Mouse (Mus musculus) small intestine, adult 2 months (tissue): ENCODE results near the gene Gm30191. TPM values are rescaled to one million over a fixed set of nuclear protein-coding genes. Genes with fewer than 3 reads are reported as not detected.

Experiments used
- H3K27ac ChIP-seq: fragments of 200-500 bp; 2 replicates; pipeline ENCODE4 v1.5.1; 2012; ENCODE audit warnings: low read depth, low read length, control low read depth, inconsistent platforms; ENCODE audit not compliant: insufficient read depth
- H3K27me3 ChIP-seq: fragments of 200-500 bp; 2 replicates; pipeline ENCODE4 v1.6.1; 2012; ENCODE audit warnings: mild to moderate bottlenecking, moderate library complexity, low read length, inconsistent platforms; ENCODE audit not compliant: control insufficient read depth, insufficient read depth
- H3K36me3 ChIP-seq: fragments of 200-500 bp; 2 replicates; pipeline ENCODE4 v1.6.1; 2012; ENCODE audit warnings: mild to moderate bottlenecking, low read length, control low read depth, inconsistent platforms; ENCODE audit not compliant: control insufficient read depth, insufficient read depth
- H3K4me1 ChIP-seq: fragments of 200-500 bp; 2 replicates; pipeline ENCODE4 v1.6.1; 2012; ENCODE audit warnings: low read length, inconsistent platforms, mixed read lengths; ENCODE audit not compliant: control insufficient read depth, insufficient read depth, insufficient read length
- H3K4me3 ChIP-seq: fragments of 200-500 bp; 2 replicates; pipeline ENCODE4 v1.5.1; 2012; ENCODE audit warnings: low read depth, mild to moderate bottlenecking, control low read depth, inconsistent platforms, low read length, moderate library complexity
- CTCF ChIP-seq: fragments of 200-500 bp; IDR thresholded peaks from 2 replicates; pipeline ENCODE4 v1.5.1; 2012; ENCODE audit warnings: low read depth, mild to moderate bottlenecking, control low read depth, inconsistent platforms, low read length, moderate library complexity, mixed read lengths; ENCODE audit not compliant: insufficient replicate concordance, insufficient read length; ENCODE audit errors: extremely low read depth
- POLR2A ChIP-seq: fragments of 200-500 bp; IDR thresholded peaks from 2 replicates; pipeline ENCODE4 v1.6.1; 2012; ENCODE audit warnings: low read depth, mild to moderate bottlenecking, control low read depth, inconsistent platforms, low read length, moderate library complexity
- WGBS: fragments of 180-500 bp; shearing (Covaris S2); methylation state at CpG from one replicate; pipeline ENCODE4 v1.1.7; 2018; 5-methylcytosine and 5-hydroxymethylcytosine counted together
- polyA plus RNA-seq: library from polyadenylated mRNA; depleted of rRNA; stranded (reverse); fragments of >200 nt; gene quantifications from 2 replicates; pipeline ENCODE4 v1.2.3, GENCODE M21; 2012; rRNA removed

Gm30191 gene
- 0.35 TPM in 1 of 2 replicates, not detected in the other for polyA plus RNA-seq

GRCm38 (mm10) chr4:134246719-134247258 is at the start of gene Gm30191:
Gene Gm30191 (plus strand): TSS chr4:134246935.
- TF ChIP-seq POLR2A: no peak
- TF ChIP-seq CTCF: no peak

GRCm38 (mm10) chr4:134199371-134199770 is 47.4 kb upstream of the Gm30191 start:
- Histone ChIP-seq H3K4me3 (no peak overlapping the region), H3K4me1 (no peaks in the 10 kb centered on the region), H3K27ac (no peak overlapping the region), H3K27me3 (no peaks in the 10 kb centered on the region), H3K36me3 (no peaks in the 10 kb centered on the region)
- 69% methylated on average over 2 of the region's 2 CpGs for WGBS
- TF ChIP-seq CTCF (no peak), POLR2A (no peak)

More at GRCm38 (mm10) chr4:134246719-134247258, at the start of gene Gm30191:
- no peaks in the 10 kb centered on the region for H3K36me3 ChIP-seq
- H3K4me3 ChIP-seq: no peak within 1 kb of the TSS
- H3K27me3 ChIP-seq: peaks cover 28% of the 10 kb centered on the region
- WGBS: 51% methylated on average over 7 of the region's 7 CpGs
- H3K4me1 ChIP-seq: peaks cover 18% of the 10 kb centered on the region
- H3K27ac ChIP-seq: no peak within 1 kb of the TSS

- WGBS: 93% methylated on average over 4 of the region's 4 CpGs
- H3K27me3 ChIP-seq: no peaks in the 10 kb centered on the region
- H3K4me1 ChIP-seq: no peaks in the 10 kb centered on the region
- no peak within 1 kb of the TSS for H3K27ac ChIP-seq
- H3K36me3 ChIP-seq: no peaks in the 10 kb centered on the region
- no peak within 1 kb of the TSS for H3K4me3 ChIP-seq
- TF ChIP-seq CTCF (no peak), POLR2A (no peak)
Observed at GRCm38 (mm10) chr4:134202904-134203303, 43.8 kb upstream of the Gm30191 start, which contains the start of gene Gm7534. Gene Gm7534 (minus strand): TSS chr4:134203004.

- Histone ChIP-seq H3K27me3 (no peaks in the 10 kb centered on the region), H3K4me1 (no peaks in the 10 kb centered on the region), H3K36me3 (no peaks in the 10 kb centered on the region), H3K27ac (no peak overlapping the region), H3K4me3 (no peak overlapping the region)
- 79% methylated on average over 17 of the region's 17 CpGs for WGBS
- no peak for TF ChIP-seq CTCF
- no peak for TF ChIP-seq POLR2A
Observed at GRCm38 (mm10) chr4:134203340-134203896, 43.3 kb upstream of the Gm30191 start.

GRCm38 (mm10) chr4:134206488-134207053 is 40.2 kb upstream of the Gm30191 start:
- H3K36me3 ChIP-seq: no peaks in the 10 kb centered on the region
- no peaks in the 10 kb centered on the region for H3K4me1 ChIP-seq
- WGBS: 55% methylated on average over 6 of the region's 6 CpGs
- no peaks in the 10 kb centered on the region for H3K27me3 ChIP-seq
- H3K4me3 ChIP-seq: no peak overlapping the region
- no peak overlapping the region for H3K27ac ChIP-seq
- TF ChIP-seq CTCF (no peak), POLR2A (no peak)

- Histone ChIP-seq H3K27me3 (no peaks in the 10 kb centered on the region), H3K27ac (peak overlapping the region; percentile 54), H3K36me3 (peaks cover 5% of the 10 kb centered on the region), H3K4me1 (peaks cover 4% of the 10 kb centered on the region; the same call in 1 of the 2 replicates), H3K4me3 (no peak overlapping the region)
- TF ChIP-seq POLR2A (no peak), CTCF (no peak)
- WGBS: 28% methylated on average over 11 of the region's 11 CpGs
Observed at GRCm38 (mm10) chr4:134222793-134223600, 23.7 kb upstream of the Gm30191 start.
